Mouse (Mus musculus) intestine, embryonic 15.5 days (tissue): Measurements from ENCODE around the gene Sowahb. TPM values are rescaled to one million over a fixed set of nuclear protein-coding genes. Genes with fewer than 3 reads are reported as not detected.
A peak's percentile ranks its signal among the peaks of the same experiment; 100 is the strongest.
"Not testable (repeated sequence)": the region's sequence is repeated elsewhere in the genome, so short reads cannot be mapped to it uniquely, and the experiment has no call there.

Experiments used
- ATAC-seq: fragments of 200-750 bp; cut with Nextera tagmentation; 2 replicates; pipeline ENCODE4 v1.8.0; 2017; ENCODE audit warnings: moderate TSS enrichment, moderate library complexity
- H3K27ac ChIP-seq: fragments of 300-500 bp; sonication (generic); 2 replicates; pipeline ENCODE4 v1.5.1; 2015; ENCODE audit warnings: mild to moderate bottlenecking, inconsistent platforms
- H3K27me3 ChIP-seq: fragments of 300-500 bp; sonication (generic); replicated peaks from 2 replicates; pipeline ENCODE4 v1.6.1; 2015; ENCODE audit warnings: inconsistent platforms
- H3K36me3 ChIP-seq: fragments of 300-500 bp; sonication (generic); 2 replicates; pipeline ENCODE4 v1.6.1; 2015; ENCODE audit warnings: inconsistent platforms
- H3K4me1 ChIP-seq: fragments of 300-500 bp; sonication (generic); replicated peaks from 2 replicates; pipeline ENCODE4 v1.6.1; 2015; ENCODE audit warnings: inconsistent platforms
- H3K4me2 ChIP-seq: fragments of 300-500 bp; sonication (generic); replicated peaks from 2 replicates; pipeline ENCODE4 v1.6.1; 2015; ENCODE audit warnings: mild to moderate bottlenecking, inconsistent platforms
- H3K4me3 ChIP-seq: fragments of 300-500 bp; sonication (generic); replicated peaks from 2 replicates; pipeline ENCODE4 v1.5.1; 2015; ENCODE audit warnings: inconsistent platforms
- H3K9ac ChIP-seq: fragments of 300-500 bp; sonication (generic); 2 replicates; pipeline ENCODE4 v1.6.1; 2015; ENCODE audit warnings: inconsistent platforms
- H3K9me3 ChIP-seq: fragments of 300-500 bp; sonication (generic); 2 replicates; pipeline ENCODE4 v1.6.1; 2016; ENCODE audit warnings: inconsistent platforms
- WGBS: fragments of 180-500 bp; shearing (Covaris S2); methylation state at CpG from one replicate; pipeline ENCODE4 v1.1.7; 2015; 5-methylcytosine and 5-hydroxymethylcytosine counted together
- polyA plus RNA-seq: library from polyadenylated mRNA; unstranded; fragments of >200 nt; fragmentation: Nextera tagmentation; extraction: Ambion mirVana; gene quantifications from 2 replicates; pipeline ENCODE4 v1.2.1, GENCODE M21; 2015

Sowahb gene
- polyA plus RNA-seq, 1 experiment from 2014 or later: 5.8 TPM

GRCm38 (mm10) chr5:93020024-93020666 is 24.7 kb downstream of the Sowahb start:
- no peak overlapping the region for H3K9ac ChIP-seq
- H3K4me3 ChIP-seq: no peak overlapping the region
- no peaks in the 10 kb centered on the region for H3K36me3 ChIP-seq
- H3K4me2 ChIP-seq: no peak overlapping the region
- no peaks in the 10 kb centered on the region for H3K27me3 ChIP-seq
- WGBS: 76% methylated on average over 6 of the region's 6 CpGs
- no peaks in the 10 kb centered on the region for H3K9me3 ChIP-seq
- H3K4me1 ChIP-seq: peaks cover 14% of the 10 kb centered on the region
- H3K27ac ChIP-seq: no peak overlapping the region
- ATAC-seq: no peak

- H3K9me3 ChIP-seq, H3K36me3 ChIP-seq, H3K4me3 ChIP-seq, H3K27ac ChIP-seq, H3K4me2 ChIP-seq, H3K27me3 ChIP-seq, H3K9ac ChIP-seq, ATAC-seq, H3K4me1 ChIP-seq: not testable (repeated sequence)
- 95% methylated on average over 10 of the region's 10 CpGs for WGBS
Measured at GRCm38 (mm10) chr5:93019207-93019606, 25.6 kb downstream of the Sowahb start.

DNA sequence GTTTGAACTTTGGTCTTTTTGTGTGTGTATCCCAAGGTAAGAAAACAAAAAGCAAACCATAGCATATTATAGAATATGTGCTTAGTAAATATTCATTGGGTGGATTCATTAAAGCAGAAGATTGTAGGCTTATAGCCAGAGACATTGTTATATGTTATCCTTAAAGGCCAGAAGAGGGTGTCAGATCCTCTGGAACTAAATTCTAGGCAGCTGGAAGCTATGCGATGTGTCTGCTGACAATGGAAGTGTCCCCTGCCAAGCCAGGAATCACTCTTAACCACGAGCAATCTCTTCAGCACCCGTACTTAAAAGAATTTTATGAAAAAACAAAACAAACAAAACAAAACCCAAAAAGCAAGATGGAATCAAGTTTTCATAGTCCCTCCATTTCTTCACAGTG is 27.1 kb downstream of the Sowahb start:
- H3K36me3 ChIP-seq: no peaks in the 10 kb centered on the region
- ATAC-seq: no peak
- 55% methylated on average over 3 of the region's 3 CpGs for WGBS
- H3K27me3 ChIP-seq: no peaks in the 10 kb centered on the region
- no peak overlapping the region for H3K27ac ChIP-seq
- H3K4me1 ChIP-seq: peaks cover 5% of the 10 kb centered on the region; the same call in 1 of the 2 replicates
- H3K9me3 ChIP-seq: no peaks in the 10 kb centered on the region
- no peak overlapping the region for H3K4me3 ChIP-seq
- H3K9ac ChIP-seq: no peak overlapping the region
- no peak overlapping the region for H3K4me2 ChIP-seq

DNA sequence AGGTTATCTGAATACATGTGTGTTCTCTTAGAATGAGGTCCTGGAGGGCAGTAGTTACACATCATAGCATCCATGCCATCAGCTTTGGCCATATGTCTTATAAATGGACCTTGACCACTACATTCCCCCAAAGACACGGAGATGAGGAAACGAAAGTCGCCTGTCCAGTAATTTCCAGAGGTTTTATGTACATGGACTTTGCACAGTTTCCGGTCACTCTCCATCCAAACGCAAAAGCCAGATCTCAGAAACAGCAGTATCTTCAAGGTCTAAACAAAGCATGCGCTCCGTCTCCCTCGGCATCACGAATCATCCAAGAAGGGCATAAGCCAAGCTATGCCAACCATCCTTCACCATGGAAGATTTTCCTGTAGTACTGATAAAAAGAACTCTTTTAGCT is 36.6 kb downstream of the Sowahb start:
- 80% methylated on average over 9 of the region's 9 CpGs for WGBS
- Histone ChIP-seq H3K9ac (no peak overlapping the region), H3K4me3 (no peak overlapping the region), H3K4me2 (no peak overlapping the region), H3K4me1 (peaks cover 12% of the 10 kb centered on the region), H3K9me3 (no peaks in the 10 kb centered on the region), H3K36me3 (no peaks in the 10 kb centered on the region), H3K27me3 (no peaks in the 10 kb centered on the region), H3K27ac (no peak overlapping the region)
- no peak for ATAC-seq

GRCm38 (mm10) chr5:93005815-93006341 is 38.9 kb downstream of the Sowahb start:
- Histone ChIP-seq H3K4me3 (peak overlapping the region; percentile 18), H3K9ac (peak overlapping the region; percentile 28), H3K4me2 (peak overlapping the region; percentile 57), H3K36me3 (no peaks in the 10 kb centered on the region), H3K27me3 (no peaks in the 10 kb centered on the region), H3K4me1 (peaks cover 17% of the 10 kb centered on the region), H3K9me3 (no peaks in the 10 kb centered on the region), H3K27ac (peak overlapping the region; percentile 81)
- 40% methylated on average over 14 of the region's 14 CpGs for WGBS
- ATAC-seq: peak; percentile 73

- Histone ChIP-seq H3K4me3 (peak overlapping the region; percentile 18), H3K9ac (peak overlapping the region; percentile 28), H3K4me2 (peak overlapping the region; percentile 57), H3K27ac (peak overlapping the region; percentile 81), H3K4me1 (peaks cover 17% of the 10 kb centered on the region), H3K36me3 (no peaks in the 10 kb centered on the region), H3K9me3 (no peaks in the 10 kb centered on the region), H3K27me3 (no peaks in the 10 kb centered on the region)
- 6% methylated on average over 19 of the region's 20 CpGs for WGBS
- peak; percentile 64 for ATAC-seq
Measured at GRCm38 (mm10) chr5:93005229-93005814, 39.5 kb downstream of the Sowahb start.

GRCm38 (mm10) chr5:93002615-93003014 is 42.2 kb downstream of the Sowahb start:
- Histone ChIP-seq H3K36me3 (no peaks in the 10 kb centered on the region), H3K4me1 (peaks cover 30% of the 10 kb centered on the region), H3K4me3 (no peak overlapping the region), H3K4me2 (no peak overlapping the region), H3K9ac (no peak overlapping the region), H3K27ac (no peak overlapping the region), H3K9me3 (no peaks in the 10 kb centered on the region), H3K27me3 (no peaks in the 10 kb centered on the region)
- 89% methylated on average over 2 of the region's 2 CpGs for WGBS
- no peak for ATAC-seq

DNA sequence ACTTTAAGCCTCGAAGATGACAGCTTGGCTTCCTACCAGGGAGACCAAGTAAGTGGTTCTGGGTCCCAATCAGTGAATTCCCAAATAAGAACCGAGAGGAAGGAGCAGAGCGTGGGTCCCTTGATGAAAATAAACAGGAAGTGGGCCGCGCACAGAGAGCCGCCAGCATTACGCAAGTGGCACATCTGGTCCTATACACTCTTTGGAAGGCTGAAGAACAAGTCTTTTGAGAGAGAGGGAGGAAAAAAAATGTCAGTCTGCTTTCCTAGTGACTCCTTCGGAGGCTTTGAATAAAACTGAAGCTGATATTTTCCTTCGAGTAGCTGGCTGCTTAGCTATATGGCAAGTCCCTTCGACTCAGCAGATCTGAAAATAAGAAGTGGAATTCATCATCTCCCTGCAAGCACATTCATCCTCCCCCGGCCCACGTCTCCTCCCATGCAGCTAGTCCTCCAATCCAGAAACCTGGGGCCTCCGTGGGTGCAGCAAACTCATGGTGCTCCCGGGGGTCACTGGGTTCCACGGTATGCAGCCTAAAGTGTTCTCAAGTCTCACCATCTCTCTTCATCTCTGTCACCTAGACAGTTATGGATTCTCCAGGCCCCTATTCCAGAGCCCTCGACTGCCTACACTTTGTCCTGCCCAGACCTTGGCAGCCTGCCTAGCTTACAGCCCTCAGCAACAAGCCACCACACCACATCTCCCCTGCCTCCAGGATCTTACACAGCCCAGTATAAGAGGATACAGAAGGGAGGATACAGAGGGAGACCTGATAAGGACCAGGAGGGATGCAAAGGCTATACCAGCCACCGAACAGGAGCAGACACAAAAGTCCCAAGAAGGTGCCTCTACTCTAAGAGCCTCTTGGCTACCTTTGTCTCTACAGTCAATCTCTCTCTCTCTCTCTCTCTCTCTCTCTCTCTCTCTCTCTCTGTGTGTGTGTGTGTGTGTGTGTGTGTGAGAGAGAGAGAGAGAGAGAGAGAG is 43.8 kb downstream of the Sowahb start:
- 34% methylated on average over 17 of the region's 17 CpGs for WGBS
- peak; percentile 16; the same call in 1 of the 2 replicates for ATAC-seq

DNA sequence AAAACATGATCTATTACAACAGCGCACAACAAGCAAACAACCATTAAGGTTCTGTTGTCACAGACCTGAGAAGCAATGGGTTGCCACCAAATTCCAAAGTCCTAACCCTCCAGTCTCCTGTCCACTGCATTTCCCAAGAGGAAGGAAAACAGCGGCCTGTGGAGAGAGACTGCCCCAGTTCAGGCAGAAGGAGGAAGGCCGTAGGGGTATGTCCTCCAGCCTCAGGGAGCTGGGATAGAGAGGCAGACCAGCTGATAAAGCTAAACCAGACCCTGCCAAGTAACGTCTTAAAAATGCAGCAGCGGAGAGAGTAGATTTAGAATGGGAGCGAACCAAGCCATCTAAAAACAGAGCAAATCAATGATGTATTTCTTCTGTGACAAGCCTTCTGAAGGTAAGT is 44.8 kb downstream of the Sowahb start:
- Histone ChIP-seq H3K4me1 (peaks cover 24% of the 10 kb centered on the region), H3K36me3 (no peaks in the 10 kb centered on the region), H3K4me3 (no peak overlapping the region), H3K9me3 (no peaks in the 10 kb centered on the region), H3K9ac (no peak overlapping the region), H3K27me3 (no peaks in the 10 kb centered on the region), H3K27ac (peak overlapping the region; percentile 90), H3K4me2 (no peak overlapping the region)
- 55% methylated on average over 6 of the region's 6 CpGs for WGBS
- ATAC-seq: no peak

More for the DNA sequence above, 43.8 kb downstream of the Sowahb start:
- H3K4me3 ChIP-seq: no peak overlapping the region
- H3K36me3 ChIP-seq: no peaks in the 10 kb centered on the region
- H3K4me2 ChIP-seq: no peak overlapping the region
- H3K4me1 ChIP-seq: peaks cover 34% of the 10 kb centered on the region
- H3K9me3 ChIP-seq: no peaks in the 10 kb centered on the region
- H3K27me3 ChIP-seq: no peaks in the 10 kb centered on the region
- no peak overlapping the region for H3K9ac ChIP-seq
- peak overlapping the region; percentile 90 for H3K27ac ChIP-seq

GRCm38 (mm10) chr5:92998494-92999016 is 46.3 kb downstream of the Sowahb start:
- Histone ChIP-seq H3K27me3 (no peaks in the 10 kb centered on the region), H3K9me3 (no peaks in the 10 kb centered on the region), H3K4me3 (no peak overlapping the region), H3K9ac (no peak overlapping the region), H3K36me3 (no peaks in the 10 kb centered on the region), H3K4me2 (no peak overlapping the region), H3K4me1 (peaks cover 24% of the 10 kb centered on the region), H3K27ac (peak overlapping the region; percentile 93)
- WGBS: 39% methylated on average over 5 of the region's 5 CpGs
- ATAC-seq: no peak

DNA sequence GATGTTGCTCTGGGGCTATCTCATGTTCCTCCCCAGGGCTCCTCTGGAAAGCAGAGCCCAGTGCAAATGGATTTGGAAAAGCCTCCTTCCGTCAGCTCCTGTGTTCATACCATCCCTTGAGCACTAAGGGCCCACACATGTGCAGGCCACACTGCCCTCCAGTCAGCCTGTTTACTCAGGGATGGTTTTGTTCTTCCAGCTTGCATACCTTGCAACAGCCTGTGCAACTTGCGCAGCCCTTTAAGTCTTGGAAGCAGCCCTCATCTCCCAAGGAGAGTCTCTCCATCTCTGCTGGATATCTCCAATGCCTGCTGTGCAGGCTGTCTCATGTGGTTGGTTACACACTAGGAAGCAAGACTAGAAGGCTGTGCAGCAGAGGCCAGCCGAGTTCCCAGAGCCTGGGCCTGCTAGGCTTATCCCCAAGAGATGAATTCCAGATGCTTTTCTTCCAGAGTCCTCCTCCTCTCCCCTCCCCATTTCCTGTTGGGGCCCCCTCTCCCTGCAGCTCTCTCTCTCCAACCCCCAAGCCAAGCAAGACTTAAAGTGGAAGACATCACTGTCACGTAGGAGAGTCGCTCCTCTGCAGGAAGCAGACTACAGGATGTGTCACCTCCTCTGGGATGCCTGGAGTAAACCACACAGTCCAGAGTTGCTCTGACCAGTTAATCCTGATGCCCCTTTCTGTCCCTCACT is 47.2 kb downstream of the Sowahb start:
- Histone ChIP-seq H3K4me2 (peak overlapping the region; percentile 15), H3K4me1 (peaks cover 24% of the 10 kb centered on the region), H3K27ac (peak overlapping the region; percentile 93), H3K36me3 (no peaks in the 10 kb centered on the region), H3K9me3 (no peaks in the 10 kb centered on the region), H3K9ac (no peak overlapping the region), H3K4me3 (no peak overlapping the region), H3K27me3 (no peaks in the 10 kb centered on the region)
- WGBS: 36% methylated on average over 5 of the region's 5 CpGs
- ATAC-seq: peak; percentile 81
